Mouse (Mus musculus) G1E (cell line): ENCODE results near the gene Ccnb3. TPM values are rescaled to one million over a fixed set of nuclear protein-coding genes. Genes with fewer than 3 reads are reported as not detected.
A peak's percentile ranks its signal among the peaks of the same experiment; 100 is the strongest.
"Not testable (repeated sequence)": the region's sequence is repeated elsewhere in the genome, so short reads cannot be mapped to it uniquely, and the experiment has no call there.

Source experiments
- ATAC-seq: 2 replicates; pipeline ENCODE4 v1.8.0; 2016; ENCODE audit warnings: mild to moderate bottlenecking; ENCODE audit not compliant: insufficient number of reproducible peaks, poor library complexity, low FRiP score, severe bottlenecking; ENCODE audit errors: extremely low read depth
- DNase-seq: peaks from one replicate; pipeline ENCODE4 v3.0.0; 2012; ENCODE audit warnings: low spot score
- H3K27me3 ChIP-seq: 2 replicates; pipeline ENCODE4 v1.6.1; 2012; ENCODE audit warnings: mild to moderate bottlenecking, low read length, inconsistent platforms; ENCODE audit not compliant: insufficient read depth
- H3K36me3 ChIP-seq: replicated peaks from 2 replicates; pipeline ENCODE3; 2012; ENCODE audit warnings: mild to moderate bottlenecking, inconsistent platforms
- H3K4me1 ChIP-seq: 2 replicates; pipeline ENCODE4 v1.6.1; 2012; ENCODE audit warnings: low read depth, low read length, inconsistent platforms, mixed read lengths; ENCODE audit not compliant: insufficient read depth
- H3K4me3 ChIP-seq: 2 replicates; pipeline ENCODE4 v1.5.1; 2012; ENCODE audit warnings: low read depth, mild to moderate bottlenecking, inconsistent platforms, low read length, moderate library complexity, mixed read lengths
- H3K9me3 ChIP-seq: replicated peaks from 2 replicates; pipeline ENCODE4 v1.6.1; 2012; ENCODE audit warnings: inconsistent platforms
- CTCF ChIP-seq: IDR thresholded peaks from 2 replicates; pipeline ENCODE4 v1.5.1; 2012; ENCODE audit warnings: low read depth, low read length, inconsistent platforms, mixed read lengths
- GATA1 ChIP-seq: IDR thresholded peaks from 2 replicates; pipeline ENCODE4 v1.6.1; 2012; ENCODE audit warnings: borderline replicate concordance, low read length, inconsistent platforms, mixed read lengths
- GATA2 ChIP-seq: IDR thresholded peaks from 2 replicates; pipeline ENCODE4 v1.6.1; 2012; ENCODE audit warnings: low read depth, low read length, inconsistent platforms, borderline replicate concordance
- POLR2AphosphoS5 ChIP-seq: IDR thresholded peaks from 2 replicates; pipeline ENCODE4 v1.6.1; 2012; ENCODE audit warnings: low read depth, low read length, inconsistent platforms; ENCODE audit not compliant: insufficient replicate concordance
- TAL1 ChIP-seq: conservative IDR thresholded peaks from 2 replicates; pipeline ENCODE4 v1.6.1; 2012; ENCODE audit warnings: low read depth, low read length, inconsistent platforms, mixed read lengths
- polyA plus RNA-seq: library from polyadenylated mRNA; stranded (reverse); fragments of >175 nt; gene quantifications from 2 replicates; pipeline ENCODE4 v1.2.3, GENCODE M21; 2012
- total RNA-seq, 2 experiments: library from RNA; stranded (forward) in 1 of 2; stranded (reverse) in 1 of 2; fragments of 200-1000 nt in 1 of 2; fragments of >200 nt in 1 of 2; fragmentation: Nextera tagmentation in 1 of 2; gene quantifications; 2 replicates each; pipeline ENCODE4 v1.2.3; 2014 to 2017

Gene Ccnb3
- total and polyA plus RNA-seq, 3 experiments, result not detected

DNA sequence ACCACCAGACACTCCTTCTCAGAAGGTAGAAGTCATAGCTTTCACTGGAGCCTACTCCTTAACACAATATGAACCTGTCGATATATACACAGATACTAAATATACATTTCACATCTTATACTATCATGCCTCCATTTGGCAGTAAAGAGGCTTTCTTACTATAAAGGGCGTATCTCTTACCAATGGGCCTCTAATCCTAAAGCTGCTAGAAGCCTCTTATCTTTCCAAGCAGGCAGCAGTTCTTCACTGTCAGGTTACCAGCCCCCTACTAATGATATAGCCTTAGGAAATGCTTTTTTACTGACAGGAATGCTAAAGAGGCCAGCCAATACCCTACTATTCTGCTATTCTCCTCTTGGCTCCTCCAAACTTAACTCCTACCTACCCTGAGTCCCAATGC is 16.2 kb upstream of the Ccnb3 start:
- DNase-seq (no peak), ATAC-seq (peak; percentile 49; the same call in 1 of the 2 replicates)
- no peak for TF ChIP-seq GATA2
- no peak for TF ChIP-seq GATA1
- no peak; the same call in 1 of the 2 replicates for TF ChIP-seq TAL1
- TF ChIP-seq POLR2AphosphoS5, result no peak
- no peak for TF ChIP-seq CTCF
- Histone ChIP-seq H3K27me3 (no peaks in the 10 kb centered on the region), H3K4me3 (no peak overlapping the region), H3K36me3 (no peaks in the 10 kb centered on the region), H3K4me1 (peaks cover 6% of the 10 kb centered on the region; the same call in 1 of the 2 replicates), H3K9me3 (no peaks in the 10 kb centered on the region)

DNA sequence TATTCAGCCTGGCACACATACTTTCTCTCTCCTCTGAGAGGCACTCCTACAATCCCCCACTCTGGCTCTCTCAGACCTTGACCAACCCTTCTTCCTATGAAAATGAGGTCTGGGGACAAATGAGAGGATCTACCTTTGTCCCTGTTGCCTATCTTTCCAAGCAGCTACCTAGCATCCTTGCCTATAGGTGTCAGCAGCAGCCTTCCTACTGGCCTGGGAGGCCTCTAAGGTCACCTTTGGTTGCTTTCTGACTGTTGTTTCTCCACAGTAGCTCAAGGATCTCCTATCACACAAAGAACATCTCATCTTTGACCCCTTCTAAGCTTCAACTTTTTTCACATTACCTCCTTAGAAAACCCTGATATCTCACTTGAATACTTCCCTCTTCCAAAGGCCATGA is 15.6 kb upstream of the Ccnb3 start:
- ATAC-seq, result no peak
- no peak overlapping the region for H3K4me3 ChIP-seq
- no peaks in the 10 kb centered on the region for H3K36me3 ChIP-seq
- H3K9me3 ChIP-seq, result no peaks in the 10 kb centered on the region
- TF ChIP-seq GATA1, result no peak
- TF ChIP-seq POLR2AphosphoS5, result no peak
- no peak for TF ChIP-seq GATA2
- TF ChIP-seq TAL1, result no peak
- TF ChIP-seq CTCF, result no peak
- H3K27me3 ChIP-seq, result no peaks in the 10 kb centered on the region
- H3K4me1 ChIP-seq, result peaks cover 6% of the 10 kb centered on the region; the same call in 1 of the 2 replicates
- DNase-seq, result no peak

DNA sequence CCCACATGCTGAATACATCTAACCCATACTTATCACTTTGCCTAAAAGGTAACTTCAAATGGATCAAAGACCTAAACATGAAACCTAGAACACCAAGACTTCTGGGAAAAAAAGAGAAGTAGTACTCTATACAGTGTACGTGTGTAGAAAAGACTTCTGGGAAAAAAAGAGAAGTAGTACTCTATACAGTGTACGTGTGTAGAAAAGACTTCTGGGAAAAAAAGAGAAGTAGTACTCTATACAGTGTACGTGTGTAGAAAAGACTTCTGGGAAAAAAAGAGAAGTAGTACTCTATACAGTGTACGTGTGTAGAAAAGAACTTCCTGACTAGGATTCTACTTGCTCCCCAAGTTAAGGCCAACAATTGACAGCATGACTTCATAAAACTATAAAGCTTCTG is 57.5 kb downstream of the Ccnb3 start:
- not testable (repeated sequence) for H3K27me3 ChIP-seq, H3K9me3 ChIP-seq, H3K4me1 ChIP-seq, H3K36me3 ChIP-seq, H3K4me3 ChIP-seq, ATAC-seq, DNase-seq

DNA sequence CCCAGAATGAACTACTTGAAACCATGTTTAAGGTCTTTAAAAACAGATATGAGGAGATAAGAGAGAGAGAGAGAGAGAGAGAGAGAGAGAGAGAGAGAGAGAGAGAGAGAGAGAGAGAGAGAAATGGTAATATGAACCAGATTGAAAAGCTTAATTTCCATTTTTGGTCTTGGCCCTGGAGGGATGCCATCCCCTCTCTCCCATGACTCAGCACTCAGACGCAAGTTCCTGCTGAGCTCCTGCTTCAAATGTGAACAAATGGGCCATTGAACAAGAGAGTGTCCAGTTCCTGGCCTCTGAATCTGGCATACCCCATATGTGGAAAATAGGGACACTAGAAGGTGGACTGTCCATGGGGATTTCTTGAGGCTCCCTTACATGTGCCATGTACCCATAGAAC is 69.5 kb downstream of the Ccnb3 start:
- no peak for TF ChIP-seq GATA1
- no peak for TF ChIP-seq GATA2
- TF ChIP-seq TAL1, result no peak
- no peak for TF ChIP-seq POLR2AphosphoS5
- no peak for TF ChIP-seq CTCF
- ATAC-seq, result no peak
- H3K9me3 ChIP-seq, result no peaks in the 10 kb centered on the region
- H3K4me1 ChIP-seq, result no peaks in the 10 kb centered on the region
- no peaks in the 10 kb centered on the region for H3K27me3 ChIP-seq
- no peaks in the 10 kb centered on the region for H3K36me3 ChIP-seq
- H3K4me3 ChIP-seq, result no peak overlapping the region
- DNase-seq, result no peak

DNA sequence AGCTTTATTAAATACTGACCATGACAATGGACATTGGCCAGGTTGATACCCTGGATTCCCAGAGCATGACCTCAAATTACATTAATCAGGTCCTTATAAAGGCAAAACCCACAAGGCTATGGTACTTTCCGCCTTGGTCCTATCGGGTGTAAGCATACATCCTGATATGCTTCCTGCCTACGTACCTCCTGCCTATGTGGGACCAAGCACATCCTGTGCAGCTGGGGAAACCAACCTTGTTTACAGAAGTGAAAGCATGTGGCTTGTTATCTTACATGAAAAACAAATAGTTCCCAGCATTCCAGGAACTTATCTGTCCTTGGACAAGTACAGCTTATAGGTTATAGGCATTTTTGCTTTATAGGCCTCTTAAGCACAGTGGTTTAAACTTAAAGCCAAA is 72.8 kb downstream of the Ccnb3 start:
- H3K9me3 ChIP-seq, result no peaks in the 10 kb centered on the region
- H3K36me3 ChIP-seq, result no peaks in the 10 kb centered on the region
- H3K4me3 ChIP-seq, result no peak overlapping the region
- ATAC-seq (no peak), DNase-seq (no peak)
- no peaks in the 10 kb centered on the region for H3K27me3 ChIP-seq
- H3K4me1 ChIP-seq, result no peaks in the 10 kb centered on the region
- TF ChIP-seq GATA2 (no peak), CTCF (no peak), TAL1 (no peak), GATA1 (no peak), POLR2AphosphoS5 (no peak)

Other genes starting within 250 kb of the Ccnb3 start
- gene Akap4, start 25.9 kb upstream of the Ccnb3 start, total RNA-seq (2014; fragmentation: Nextera tagmentation), result not detected in 2 replicates
- not detected in 2 replicates for gene Akap4, start 25.9 kb upstream of the Ccnb3 start, total RNA-seq (2017)
- not detected in 2 replicates for gene Akap4, start 25.9 kb upstream of the Ccnb3 start, polyA plus RNA-seq